Mouse (Mus musculus): ENCODE results near the gene Saal1. TPM values are rescaled to one million over a fixed set of nuclear protein-coding genes. Genes with fewer than 3 reads are reported as not detected.
"Not testable (repeated sequence)": the region's sequence is repeated elsewhere in the genome, so short reads cannot be mapped to it uniquely, and the experiment has no call there.

Gene Saal1
- polyA plus RNA-seq, 1 experiment = 3.2 TPM

- no peak within 1 kb of the TSS for H3K27ac ChIP-seq (replicated peaks; ENCODE audit: low read depth, low read length)
- H3K4me1 ChIP-seq (ENCODE audit: control insufficient read depth, insufficient read depth, insufficient read length, low read length) = no peaks in the 10 kb centered on the region
- H3K4me3 ChIP-seq (ENCODE audit: insufficient read depth, low read depth, low read length) = no peak within 1 kb of the TSS
Measured at GRCm38 (mm10) chr7:46672160-46672672, 38.3 kb downstream of the Saal1 start, which contains the start of gene Tph1. Tph1 (minus strand) TSS chr7:46672537.

- Histone ChIP-seq H3K4me3 (ENCODE audit: insufficient read depth, low read depth, low read length) (no peak overlapping the region), H3K27ac (replicated peaks; ENCODE audit: low read depth, low read length) (no peak overlapping the region), H3K4me1 (ENCODE audit: control insufficient read depth, insufficient read depth, insufficient read length, low read length) (no peaks in the 10 kb centered on the region)
Measured at GRCm38 (mm10) chr7:46667256-46667655, 43.2 kb downstream of the Saal1 start.

GRCm38 (mm10) chr7:46665236-46665635 lies 45.2 kb downstream of the Saal1 start:
- H3K4me3 ChIP-seq (ENCODE audit: insufficient read depth, low read depth, low read length) = no peak overlapping the region
- no peak overlapping the region for H3K27ac ChIP-seq (replicated peaks; ENCODE audit: low read depth, low read length)
- no peaks in the 10 kb centered on the region for H3K4me1 ChIP-seq (ENCODE audit: control insufficient read depth, insufficient read depth, insufficient read length, low read length)

- Histone ChIP-seq H3K4me3 (ENCODE audit: insufficient read depth, low read depth, low read length) (no peak overlapping the region), H3K27ac (replicated peaks; ENCODE audit: low read depth, low read length) (no peak overlapping the region), H3K4me1 (ENCODE audit: control insufficient read depth, insufficient read depth, insufficient read length, low read length) (no peaks in the 10 kb centered on the region)
Measured at GRCm38 (mm10) chr7:46661591-46662090, 48.8 kb downstream of the Saal1 start.

GRCm38 (mm10) chr7:46652279-46652678 lies 58.2 kb downstream of the Saal1 start:
- H3K4me3 ChIP-seq (ENCODE audit: insufficient read depth, low read depth, low read length) = no peak overlapping the region
- H3K27ac ChIP-seq (replicated peaks; ENCODE audit: low read depth, low read length) = no peak overlapping the region

GRCm38 (mm10) chr7:46650231-46650630 lies 60.2 kb downstream of the Saal1 start:
- not testable (repeated sequence) for H3K4me1 ChIP-seq (ENCODE audit: control insufficient read depth, insufficient read depth, insufficient read length, low read length); H3K4me3 ChIP-seq (ENCODE audit: insufficient read depth, low read depth, low read length); H3K27ac ChIP-seq (replicated peaks; ENCODE audit: low read depth, low read length)

More at GRCm38 (mm10) chr7:46652279-46652678, 58.2 kb downstream of the Saal1 start:
- no peaks in the 10 kb centered on the region for H3K4me1 ChIP-seq (ENCODE audit: control insufficient read depth, insufficient read depth, insufficient read length, low read length)

- Histone ChIP-seq H3K27ac (replicated peaks; ENCODE audit: low read depth, low read length) (no peak overlapping the region), H3K4me3 (ENCODE audit: insufficient read depth, low read depth, low read length) (no peak overlapping the region), H3K4me1 (ENCODE audit: control insufficient read depth, insufficient read depth, insufficient read length, low read length) (no peaks in the 10 kb centered on the region)
Measured at GRCm38 (mm10) chr7:46648431-46649140, 61.9 kb downstream of the Saal1 start.

GRCm38 (mm10) chr7:46643172-46643571 lies 67.3 kb downstream of the Saal1 start:
- no peak overlapping the region for H3K4me3 ChIP-seq (ENCODE audit: insufficient read depth, low read depth, low read length)
- H3K4me1 ChIP-seq (ENCODE audit: control insufficient read depth, insufficient read depth, insufficient read length, low read length) = no peaks in the 10 kb centered on the region

GRCm38 (mm10) chr7:46640062-46640461 lies 70.4 kb downstream of the Saal1 start:
- peak overlapping the region; percentile 71 for H3K4me3 ChIP-seq (ENCODE audit: insufficient read depth, low read depth, low read length)
- H3K4me1 ChIP-seq (ENCODE audit: control insufficient read depth, insufficient read depth, insufficient read length, low read length) = no peaks in the 10 kb centered on the region
- H3K27ac ChIP-seq (replicated peaks; ENCODE audit: low read depth, low read length) = no peak overlapping the region

More at GRCm38 (mm10) chr7:46643172-46643571, 67.3 kb downstream of the Saal1 start:
- H3K27ac ChIP-seq (replicated peaks; ENCODE audit: low read depth, low read length) = no peak overlapping the region

GRCm38 (mm10) chr7:46639692-46640031 lies 70.8 kb downstream of the Saal1 start, which contains the start of gene Sergef:
Sergef (minus strand) TSS chr7:46639807.
- no peaks in the 10 kb centered on the region for H3K4me1 ChIP-seq (ENCODE audit: control insufficient read depth, insufficient read depth, insufficient read length, low read length)
- no peak within 1 kb of the TSS for H3K27ac ChIP-seq (replicated peaks; ENCODE audit: low read depth, low read length)
- peak within 1 kb of the TSS; percentile 71 for H3K4me3 ChIP-seq (ENCODE audit: insufficient read depth, low read depth, low read length)

GRCm38 (mm10) chr7:46638889-46639691 lies 71.4 kb downstream of the Saal1 start:
- Histone ChIP-seq H3K4me3 (ENCODE audit: insufficient read depth, low read depth, low read length) (peak overlapping the region; percentile 71), H3K27ac (replicated peaks; ENCODE audit: low read depth, low read length) (no peak overlapping the region), H3K4me1 (ENCODE audit: control insufficient read depth, insufficient read depth, insufficient read length, low read length) (no peaks in the 10 kb centered on the region)

Other genes with a start within 250 kb of the Saal1 start
- 3.5 and 5.0 TPM in 2 replicates for gene Sergef, start 70.9 kb downstream of the Saal1 start, polyA plus RNA-seq (2012; ENCODE audit: insufficient read depth, insufficient read length, missing spikeins)
- gene Tph1, start 38.1 kb downstream of the Saal1 start, polyA plus RNA-seq (2012; ENCODE audit: insufficient read depth, insufficient read length, missing spikeins) = not detected in 2 replicates
- 3.2 TPM in 1 of 2 replicates, not detected in the other for gene Saa3, start 5.0 kb upstream of the Saal1 start, polyA plus RNA-seq (2012; ENCODE audit: insufficient read depth, insufficient read length, missing spikeins)
- 0.48 TPM in 1 of 2 replicates, not detected in the other for gene Saa4, start 21.9 kb upstream of the Saal1 start, polyA plus RNA-seq (2012; ENCODE audit: insufficient read depth, insufficient read length, missing spikeins)
- gene Saa1, start 32.3 kb upstream of the Saal1 start, polyA plus RNA-seq (2012; ENCODE audit: insufficient read depth, insufficient read length, missing spikeins) = not detected in 2 replicates
- not detected in 2 replicates for gene Saa2, start 41.1 kb upstream of the Saal1 start, polyA plus RNA-seq (2012; ENCODE audit: insufficient read depth, insufficient read length, missing spikeins)
- 11.9 and 13.5 TPM in 2 replicates for gene Hps5, start 85.4 kb upstream of the Saal1 start, polyA plus RNA-seq (2012; ENCODE audit: insufficient read depth, insufficient read length, missing spikeins)
- 17.6 and 24.3 TPM in 2 replicates for gene Gtf2h1, start 85.4 kb upstream of the Saal1 start, polyA plus RNA-seq (2012; ENCODE audit: insufficient read depth, insufficient read length, missing spikeins)
- 1,796 and 2,267 TPM in 2 replicates for gene Ldha, start 130.8 kb upstream of the Saal1 start, polyA plus RNA-seq (2012; ENCODE audit: insufficient read depth, insufficient read length, missing spikeins)
- not detected in 2 replicates for gene Ldhc, start 150.5 kb upstream of the Saal1 start, polyA plus RNA-seq (2012; ENCODE audit: insufficient read depth, insufficient read length, missing spikeins)
- gene Tsg101, start 209.3 kb upstream of the Saal1 start, polyA plus RNA-seq (2012; ENCODE audit: insufficient read depth, insufficient read length, missing spikeins) = 91.6 and 103 TPM in 2 replicates
- gene Uevld, start 247.8 kb upstream of the Saal1 start, polyA plus RNA-seq (2012; ENCODE audit: insufficient read depth, insufficient read length, missing spikeins) = 9.3 and 12.4 TPM in 2 replicates